Mouse (Mus musculus): Measurements from ENCODE around the gene Arpc1b.
"Not testable (repeated sequence)": the region's sequence is repeated elsewhere in the genome, so short reads cannot be mapped to it uniquely, and the experiment has no call there.

The Arpc1b gene

GRCm38 (mm10) chr5:145114606-145115473, 825 bp downstream of the Arpc1b start:
- DNase-seq (ENCODE audit: low read depth): peak; percentile 80

GRCm38 (mm10) chr5:145115736-145116135, 1.7 kb downstream of the Arpc1b start:
- no peak for DNase-seq (ENCODE audit: low read depth)

- DNase-seq (ENCODE audit: low read depth): peak; percentile 92
Observed at GRCm38 (mm10) chr5:145116316-145116715, 2.3 kb downstream of the Arpc1b start.

- peak; percentile 87 for DNase-seq (ENCODE audit: low read depth)
Observed at GRCm38 (mm10) chr5:145116916-145117315, 2.9 kb downstream of the Arpc1b start.

- no peak for DNase-seq (ENCODE audit: low read depth)
Observed at GRCm38 (mm10) chr5:145118005-145118404, 4.0 kb downstream of the Arpc1b start.

- no peak for DNase-seq (ENCODE audit: low read depth)
Observed at GRCm38 (mm10) chr5:145118461-145118860, 4.4 kb downstream of the Arpc1b start.

- DNase-seq (ENCODE audit: low read depth): peak; percentile 39
Observed at GRCm38 (mm10) chr5:145119385-145119784, 5.4 kb downstream of the Arpc1b start.

GRCm38 (mm10) chr5:145120921-145121320, 6.9 kb downstream of the Arpc1b start:
- DNase-seq (ENCODE audit: low read depth): no peak

GRCm38 (mm10) chr5:145123396-145123795, 9.4 kb downstream of the Arpc1b start:
- no peak for DNase-seq (ENCODE audit: low read depth)

- no peak for DNase-seq (ENCODE audit: low read depth)
Observed at GRCm38 (mm10) chr5:145126580-145126979, 12.6 kb downstream of the Arpc1b start.

- peak; percentile 60 for DNase-seq (ENCODE audit: low read depth)
Observed at GRCm38 (mm10) chr5:145129124-145129523, 15.1 kb downstream of the Arpc1b start.

- DNase-seq (ENCODE audit: low read depth): not testable (repeated sequence)
Observed at GRCm38 (mm10) chr5:145129773-145130172, 15.8 kb downstream of the Arpc1b start.

GRCm38 (mm10) chr5:145130191-145130590, 16.2 kb downstream of the Arpc1b start:
- DNase-seq (ENCODE audit: low read depth): peak; percentile 81

- DNase-seq (ENCODE audit: low read depth): no peak
Observed at GRCm38 (mm10) chr5:145130995-145131394, 17.0 kb downstream of the Arpc1b start.

- DNase-seq (ENCODE audit: low read depth): not testable (repeated sequence)
Observed at GRCm38 (mm10) chr5:145133275-145133674, 19.3 kb downstream of the Arpc1b start.

GRCm38 (mm10) chr5:145138836-145139235, 24.8 kb downstream of the Arpc1b start:
- peak; percentile 74 for DNase-seq (ENCODE audit: low read depth)

- peak; percentile 95 for DNase-seq (ENCODE audit: low read depth)
Observed at GRCm38 (mm10) chr5:145139571-145140519, 25.8 kb downstream of the Arpc1b start, which contains the start of the genes Pdap1 and Bud31. Pdap1 (minus strand) TSS chr5:145140238. Bud31 (plus strand) TSS chr5:145140362.

GRCm38 (mm10) chr5:145140611-145141010, 26.6 kb downstream of the Arpc1b start:
- DNase-seq (ENCODE audit: low read depth): peak; percentile 22

GRCm38 (mm10) chr5:145147748-145148147, 33.7 kb downstream of the Arpc1b start:
- DNase-seq (ENCODE audit: low read depth): no peak

GRCm38 (mm10) chr5:145149294-145149693, 35.3 kb downstream of the Arpc1b start:
- DNase-seq (ENCODE audit: low read depth): no peak

GRCm38 (mm10) chr5:145152690-145153089, 38.7 kb downstream of the Arpc1b start:
- no peak for DNase-seq (ENCODE audit: low read depth)

GRCm38 (mm10) chr5:145161361-145161760, 47.3 kb downstream of the Arpc1b start:
- no peak for DNase-seq (ENCODE audit: low read depth)

Data from NIH3T3 (cell line).